Mouse (Mus musculus) sigmoid colon, adult 10 weeks (tissue): ENCODE data around the gene Pate1. TPM values are rescaled to one million over a fixed set of nuclear protein-coding genes. Genes with fewer than 3 reads are reported as not detected.

ENCODE experiments used
- polyA plus RNA-seq: library from polyadenylated mRNA; stranded (reverse); fragments of 350-450 nt; fragmentation: Illumina TruSeq; extraction: RNeasy Lipid Tissue Mini Kit (QIAGEN cat#74804); gene quantifications from one replicate; pipeline ENCODE4 v1.2.3, GENCODE M21; 2014; ENCODE audit warnings: low read depth, low replicate concordance

Gene Pate1
- polyA plus RNA-seq = not detected

DNA sequence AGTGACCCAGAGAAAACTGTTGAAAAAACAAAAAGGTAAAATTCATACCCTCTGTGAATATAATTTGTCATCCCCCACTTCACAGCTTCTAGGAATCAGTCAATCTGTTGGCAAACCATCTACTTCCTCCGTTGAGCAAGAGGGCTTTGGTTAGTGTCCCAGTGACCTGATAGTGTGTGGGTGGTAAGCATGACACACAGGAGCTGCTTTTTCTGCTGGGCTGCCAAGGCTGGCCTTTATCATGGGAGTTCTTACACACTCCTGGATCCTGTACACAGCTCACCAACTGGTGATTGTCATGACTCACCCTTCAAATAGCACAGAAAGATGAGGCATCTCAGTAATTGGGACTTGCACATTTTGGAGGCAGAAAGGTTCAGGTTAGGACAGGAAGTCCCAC lies at the start of gene Pate1:
Gene Pate1, minus strand, starts transcription at position 378 of the 400 bp plus-strand sequence.

DNA sequence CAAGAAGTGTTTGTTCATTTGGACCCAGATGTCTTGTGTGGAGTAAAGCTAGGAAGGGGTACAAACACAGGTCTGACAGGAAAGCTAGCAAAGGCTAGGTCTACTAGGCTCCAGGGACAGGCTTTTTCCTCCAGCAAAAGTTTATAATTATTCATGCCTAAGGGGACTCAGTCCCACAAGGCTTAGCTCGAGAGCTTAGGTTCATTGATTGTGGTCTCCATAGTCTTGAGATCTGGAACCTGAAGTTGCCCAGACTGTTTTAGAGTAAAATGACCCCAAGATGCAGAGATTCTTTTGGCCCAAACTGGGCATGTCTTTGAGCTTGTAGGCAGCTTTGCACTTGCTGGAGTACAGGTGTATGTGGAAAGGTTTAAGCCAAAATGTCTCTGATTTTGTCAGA lies 39.1 kb downstream of the Pate1 start, which contains the start of gene Pate3:
Gene Pate3, minus strand, starts transcription at position 101 of the 400 bp plus-strand sequence.

Other genes with a start within 250 kb of the Pate1 start
- not detected for gene Gm1113, start 169.1 kb downstream of the Pate1 start, polyA plus RNA-seq
- gene Ddx25, start 128.9 kb downstream of the Pate1 start, polyA plus RNA-seq = 0.38 TPM
- gene Pus3, start 128.8 kb downstream of the Pate1 start, polyA plus RNA-seq = 45.7 TPM
- gene Pate2, start 117.1 kb downstream of the Pate1 start, polyA plus RNA-seq = 1.7 TPM
- gene Hyls1, start 117.0 kb downstream of the Pate1 start, polyA plus RNA-seq = 19.2 TPM
- gene Pate4, start 75.4 kb downstream of the Pate1 start, polyA plus RNA-seq = not detected
- gene Pate3, start 39.2 kb downstream of the Pate1 start, polyA plus RNA-seq = not detected
- gene Gm17677, start 53.7 kb upstream of the Pate1 start, polyA plus RNA-seq = not detected
- gene Gm17727, start 90.7 kb upstream of the Pate1 start, polyA plus RNA-seq = not detected
- not detected for gene Gm27235, start 102.7 kb upstream of the Pate1 start, polyA plus RNA-seq
- 0.57 TPM for gene D730048I06Rik, start 102.7 kb upstream of the Pate1 start, polyA plus RNA-seq
- gene 9230110F15Rik, start 156.8 kb upstream of the Pate1 start, polyA plus RNA-seq = not detected
- gene 9230113P08Rik, start 221.0 kb upstream of the Pate1 start, polyA plus RNA-seq = 0.57 TPM